Mouse (Mus musculus) erythroblast, embryonic 14.5 days (primary cell): ENCODE measurements around the gene Slc7a15. TPM values are rescaled to one million over a fixed set of nuclear protein-coding genes. Genes with fewer than 3 reads are reported as not detected.

Experiments used
- H3K27me3 ChIP-seq: 2 replicates; pipeline ENCODE4 v1.6.1; 2012; ENCODE audit warnings: inconsistent platforms; ENCODE audit not compliant: control insufficient read depth
- H3K36me3 ChIP-seq: 2 replicates; pipeline ENCODE4 v1.6.1; 2012; ENCODE audit warnings: mild to moderate bottlenecking, inconsistent platforms; ENCODE audit not compliant: control insufficient read depth
- H3K4me1 ChIP-seq: 2 replicates; pipeline ENCODE4 v1.6.1; 2012; ENCODE audit warnings: inconsistent platforms; ENCODE audit not compliant: control insufficient read depth
- H3K4me3 ChIP-seq: replicated peaks from 2 replicates; pipeline ENCODE3; 2012; ENCODE audit warnings: moderate library complexity, mild to moderate bottlenecking, inconsistent platforms
- H3K9me3 ChIP-seq: 2 replicates; pipeline ENCODE4 v1.6.1; 2012; ENCODE audit warnings: low read length, inconsistent platforms, mixed read lengths; ENCODE audit not compliant: control insufficient read depth
- GATA1 ChIP-seq: IDR thresholded peaks from 2 replicates; pipeline ENCODE4 v1.6.1; 2012; ENCODE audit warnings: low read length, inconsistent platforms, mixed read lengths
- TAL1 ChIP-seq: IDR thresholded peaks from 3 replicates; pipeline ENCODE4 v1.6.1; 2012; ENCODE audit warnings: low read length, inconsistent platforms, mixed read lengths
- polyA plus RNA-seq: library from polyadenylated mRNA; stranded (reverse); fragments of >175 nt; gene quantifications from 2 replicates; pipeline ENCODE4 v1.2.3, GENCODE M21; 2012

The Slc7a15 gene
- polyA plus RNA-seq, 1 experiment = not detected

DNA sequence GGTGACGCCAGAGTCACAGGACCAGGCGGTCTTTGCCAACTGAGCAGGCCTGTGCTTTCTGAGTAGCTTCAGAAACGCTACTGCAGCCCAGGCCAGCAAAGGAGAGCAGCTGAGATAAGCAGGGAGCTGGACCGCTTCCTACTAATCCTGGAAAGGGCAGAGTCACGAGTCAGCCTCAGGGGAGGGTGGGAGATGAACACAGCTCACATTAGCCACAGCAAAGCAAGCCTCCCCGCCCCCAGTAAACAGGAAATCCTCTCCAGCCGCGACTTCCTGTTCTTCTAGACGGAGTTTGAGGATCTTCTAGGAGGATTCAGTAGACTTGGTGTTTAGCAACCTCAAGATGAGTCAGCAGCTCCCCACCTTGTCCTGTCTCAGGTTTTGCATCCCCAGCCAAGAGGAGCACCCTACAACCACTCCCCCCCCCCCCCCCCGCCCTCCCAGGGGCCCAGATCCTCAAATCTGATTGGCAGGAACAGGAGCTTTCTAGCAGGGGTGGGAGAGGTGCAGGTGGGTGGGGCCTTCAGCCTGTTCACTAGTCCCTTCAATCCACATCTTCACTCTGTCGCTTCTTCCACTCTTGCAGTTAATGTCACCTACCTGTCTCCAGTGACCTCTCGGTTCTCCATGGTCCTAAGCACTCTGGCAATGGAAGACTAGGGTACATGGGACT is 77.4 kb downstream of the Slc7a15 start:
- no peak for TF ChIP-seq TAL1
- no peak for TF ChIP-seq GATA1
- Histone ChIP-seq H3K9me3 (no peaks in the 10 kb centered on the region), H3K4me3 (no peak overlapping the region), H3K27me3 (no peaks in the 10 kb centered on the region), H3K36me3 (no peaks in the 10 kb centered on the region), H3K4me1 (peaks cover 7% of the 10 kb centered on the region)

DNA sequence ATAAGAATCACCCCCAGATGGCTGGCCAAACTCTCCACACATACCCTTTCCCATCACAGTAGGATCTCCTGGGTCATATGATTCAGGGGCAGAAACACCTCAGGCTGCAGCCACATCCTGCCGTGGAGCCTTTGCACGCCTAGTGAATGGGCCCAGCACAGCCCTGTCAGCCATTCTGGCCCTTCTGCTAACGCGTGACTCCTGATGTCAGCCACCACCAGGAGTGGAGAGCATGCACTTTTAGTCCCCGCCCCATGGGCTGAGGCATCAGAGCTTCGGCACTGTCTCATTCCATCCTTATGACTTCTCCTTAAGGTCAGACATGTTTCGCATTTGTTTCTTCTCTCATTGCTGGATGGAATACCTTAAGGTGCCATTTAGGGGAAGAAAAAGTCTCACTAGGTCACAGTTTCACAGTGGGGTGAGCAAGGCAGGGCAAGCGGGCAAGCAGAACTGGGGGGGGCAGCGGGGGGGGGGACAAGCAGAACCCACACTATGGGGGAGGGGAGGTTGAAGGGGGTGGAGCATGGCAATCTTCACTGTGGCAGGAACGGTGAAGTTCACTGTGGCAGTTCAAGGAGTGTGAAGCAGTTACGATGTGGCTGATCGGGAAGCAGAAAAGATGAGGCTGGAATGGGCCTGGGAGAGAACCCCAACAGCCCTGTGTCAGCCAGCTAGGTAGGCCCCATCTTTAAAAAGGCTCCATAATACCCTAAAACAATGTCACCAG is 79.3 kb downstream of the Slc7a15 start:
- TF ChIP-seq GATA1 = no peak
- no peak for TF ChIP-seq TAL1
- H3K4me1 ChIP-seq = peaks cover 7% of the 10 kb centered on the region
- H3K36me3 ChIP-seq = no peaks in the 10 kb centered on the region
- H3K9me3 ChIP-seq = no peaks in the 10 kb centered on the region
- no peak overlapping the region for H3K4me3 ChIP-seq
- no peaks in the 10 kb centered on the region for H3K27me3 ChIP-seq

DNA sequence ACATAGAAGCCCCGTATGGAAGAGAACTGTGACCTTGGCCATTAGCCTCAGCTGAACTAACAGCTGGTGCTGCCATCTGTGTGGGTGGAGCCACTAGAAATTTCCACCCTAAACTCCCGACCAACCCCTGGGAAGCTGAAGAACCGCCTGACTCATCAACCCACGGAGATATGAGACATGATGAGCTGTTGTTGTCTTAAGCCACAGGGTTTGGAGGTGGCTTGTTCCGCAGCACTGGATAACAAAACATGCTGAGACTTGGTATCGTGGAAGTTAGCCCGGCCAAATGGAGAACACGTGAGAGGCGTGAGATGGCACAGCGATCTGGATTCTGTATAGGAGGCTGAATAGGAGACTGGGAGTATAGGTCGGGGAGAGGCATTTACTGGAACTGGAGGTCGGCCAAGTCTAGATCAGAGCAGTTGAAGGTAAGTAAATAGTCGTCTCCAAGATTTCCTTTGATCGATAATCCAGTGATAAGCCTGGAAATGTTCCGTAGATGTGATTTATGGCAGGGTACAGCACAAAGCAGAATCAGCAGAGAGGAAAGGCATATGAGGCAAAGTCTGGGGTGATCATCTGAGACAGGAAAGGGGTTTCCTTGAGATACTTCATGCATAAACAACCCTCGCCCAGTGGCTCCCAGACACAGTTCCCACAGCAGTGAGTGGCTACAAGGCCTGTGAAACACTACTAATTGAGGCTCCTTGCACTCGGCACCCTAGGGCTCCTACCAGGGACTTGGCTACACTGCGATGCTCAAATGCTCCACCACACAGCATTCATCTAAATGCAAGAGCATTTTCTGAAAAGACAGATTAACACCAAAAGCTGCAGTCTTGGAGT is 87.6 kb downstream of the Slc7a15 start:
- TF ChIP-seq GATA1 (no peak), TAL1 (no peak)
- H3K9me3 ChIP-seq = no peaks in the 10 kb centered on the region
- no peak overlapping the region for H3K4me3 ChIP-seq
- no peaks in the 10 kb centered on the region for H3K27me3 ChIP-seq
- no peaks in the 10 kb centered on the region for H3K36me3 ChIP-seq
- no peaks in the 10 kb centered on the region for H3K4me1 ChIP-seq

DNA sequence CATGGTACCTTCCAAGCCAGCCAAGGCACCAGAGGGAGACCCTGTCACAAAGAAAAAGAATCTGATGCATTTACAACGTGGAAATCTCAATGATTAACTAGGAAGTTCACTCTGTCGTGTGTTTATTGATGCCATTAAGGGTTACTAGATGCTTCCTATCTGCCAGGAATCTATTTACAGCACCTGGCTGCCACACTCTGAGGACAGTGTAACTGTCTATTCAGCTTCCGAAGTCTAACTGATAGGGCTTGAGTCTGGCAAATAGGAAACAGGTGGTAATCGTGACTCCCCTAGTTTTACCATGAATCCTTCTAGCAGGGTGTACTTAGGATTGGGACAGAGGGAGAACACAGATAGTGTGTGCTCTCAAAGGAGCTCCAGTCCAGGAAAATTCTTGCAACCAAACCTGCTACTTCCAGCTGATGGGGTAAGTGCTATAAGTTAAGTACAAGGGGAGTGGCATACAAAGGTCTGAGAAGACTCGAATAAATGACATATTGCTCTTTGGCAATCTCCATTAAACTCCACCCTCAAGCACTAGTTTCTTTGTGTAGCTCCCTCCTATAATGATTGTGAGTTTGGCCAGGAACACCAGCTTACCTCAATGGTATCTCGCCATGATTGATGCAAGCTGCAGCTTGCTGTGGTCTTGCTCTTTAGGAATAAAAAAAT is 88.4 kb downstream of the Slc7a15 start:
- Histone ChIP-seq H3K9me3 (no peaks in the 10 kb centered on the region), H3K36me3 (no peaks in the 10 kb centered on the region), H3K27me3 (no peaks in the 10 kb centered on the region), H3K4me3 (no peak overlapping the region), H3K4me1 (no peaks in the 10 kb centered on the region)
- TF ChIP-seq TAL1 (no peak), GATA1 (no peak)

DNA sequence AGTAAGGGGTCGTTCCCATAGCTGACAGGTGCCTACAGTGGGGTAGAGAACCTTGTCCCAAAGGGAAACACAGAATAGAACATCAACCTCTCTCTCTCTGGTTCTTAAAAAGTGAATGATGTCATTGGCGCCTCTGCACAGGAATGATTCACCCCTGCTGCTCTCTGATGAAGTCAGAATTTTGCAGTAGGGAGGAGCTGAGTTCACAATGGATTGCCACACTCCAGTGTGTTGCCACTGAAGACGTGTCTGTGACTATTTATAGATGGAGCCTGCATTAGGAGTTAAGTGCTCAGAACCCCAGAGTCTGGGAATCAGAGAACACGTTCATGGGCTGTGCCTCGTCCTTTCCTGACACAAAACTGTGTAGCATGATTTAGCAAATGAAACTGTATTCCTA is 89.2 kb downstream of the Slc7a15 start:
- Histone ChIP-seq H3K36me3 (no peaks in the 10 kb centered on the region), H3K9me3 (no peaks in the 10 kb centered on the region), H3K4me3 (no peak overlapping the region), H3K4me1 (no peaks in the 10 kb centered on the region), H3K27me3 (no peaks in the 10 kb centered on the region)
- TF ChIP-seq TAL1 = no peak
- TF ChIP-seq GATA1 = no peak

DNA sequence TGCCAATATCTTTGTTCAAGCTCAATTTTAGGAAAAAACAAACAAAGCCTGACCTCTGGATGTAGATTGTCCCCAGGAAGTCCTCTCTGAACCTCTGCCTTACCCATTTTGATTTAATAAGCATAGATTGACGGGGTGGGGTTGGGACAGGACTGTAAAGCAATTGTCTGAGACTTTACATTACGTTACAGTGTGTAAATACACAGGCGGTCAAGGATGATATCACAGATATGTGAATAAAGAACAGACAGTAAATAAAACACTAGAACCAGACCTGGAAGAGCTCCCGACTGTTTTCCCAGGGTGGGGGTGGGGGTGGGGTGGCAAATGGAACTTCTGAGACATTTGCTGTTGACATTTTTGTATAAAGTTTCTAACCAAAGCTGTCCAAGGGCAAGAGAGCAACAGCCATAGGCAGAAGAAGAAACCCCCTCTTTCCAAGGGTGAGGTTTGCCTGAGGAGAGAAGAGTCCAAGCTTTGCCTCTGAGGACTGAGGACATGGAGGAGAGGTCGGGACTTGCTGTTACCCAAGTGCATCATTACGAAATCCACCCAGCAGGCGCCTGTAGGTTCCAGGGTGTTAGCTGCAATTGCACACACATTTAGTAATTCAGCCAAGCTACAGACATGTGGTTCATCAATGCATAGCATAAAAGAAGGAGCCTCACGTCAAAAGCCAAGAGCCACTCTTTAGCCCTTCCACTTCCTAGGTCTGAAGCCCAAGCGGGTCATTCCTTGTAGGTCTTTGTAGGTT is 91.7 kb downstream of the Slc7a15 start:
- Histone ChIP-seq H3K27me3 (no peaks in the 10 kb centered on the region), H3K9me3 (no peaks in the 10 kb centered on the region), H3K4me3 (no peak overlapping the region), H3K36me3 (no peaks in the 10 kb centered on the region), H3K4me1 (no peaks in the 10 kb centered on the region)
- TF ChIP-seq GATA1 = no peak
- TF ChIP-seq TAL1 = no peak

DNA sequence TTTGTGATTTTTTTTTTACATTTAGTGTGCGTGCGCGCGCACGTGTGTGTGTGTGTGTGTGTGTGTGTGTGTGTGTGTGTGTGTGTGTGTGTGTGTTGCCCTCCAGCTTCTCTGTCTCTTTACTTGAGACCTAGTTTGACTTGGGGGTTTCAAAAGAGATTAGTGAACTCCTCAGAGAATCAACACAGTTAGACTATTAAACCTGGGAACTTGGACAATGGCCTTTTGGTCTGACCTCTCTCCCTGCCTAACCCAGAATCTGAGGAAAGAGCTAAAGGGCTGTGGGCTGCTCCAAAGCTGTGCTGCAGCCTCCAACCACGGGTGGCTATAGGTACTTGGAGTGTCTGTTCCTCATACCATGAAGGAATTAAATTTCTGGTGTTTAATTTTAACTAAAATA is 94.7 kb downstream of the Slc7a15 start:
- peaks cover 17% of the 10 kb centered on the region for H3K27me3 ChIP-seq
- H3K4me1 ChIP-seq = peaks cover 18% of the 10 kb centered on the region
- no peak overlapping the region for H3K4me3 ChIP-seq
- TF ChIP-seq TAL1 = no peak
- no peak for TF ChIP-seq GATA1
- no peaks in the 10 kb centered on the region for H3K36me3 ChIP-seq
- H3K9me3 ChIP-seq = no peaks in the 10 kb centered on the region

DNA sequence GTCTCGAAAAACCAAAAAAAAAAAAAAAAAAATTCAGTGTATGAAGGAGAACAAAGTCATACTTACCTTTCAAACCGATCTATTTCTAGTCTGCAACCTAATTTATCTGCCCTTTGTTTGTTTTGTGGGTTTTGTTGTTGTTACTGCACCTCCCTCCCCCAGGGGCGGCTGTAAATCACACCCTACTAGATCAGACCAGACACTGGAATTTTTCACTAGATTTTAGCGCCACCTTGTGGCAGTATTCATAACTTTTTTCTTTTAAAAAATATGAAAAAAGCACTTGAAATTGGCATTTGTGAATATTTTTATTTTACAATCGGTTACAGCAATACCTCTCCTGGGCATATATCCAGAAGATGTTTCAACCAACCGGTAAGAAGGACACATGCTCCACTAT is 96.3 kb downstream of the Slc7a15 start:
- H3K4me3 ChIP-seq = no peak overlapping the region
- H3K36me3 ChIP-seq = no peaks in the 10 kb centered on the region
- H3K9me3 ChIP-seq = no peaks in the 10 kb centered on the region
- TF ChIP-seq GATA1 (no peak), TAL1 (no peak)
- H3K4me1 ChIP-seq = peaks cover 23% of the 10 kb centered on the region
- peaks cover 29% of the 10 kb centered on the region for H3K27me3 ChIP-seq
